Mouse (Mus musculus) limb, embryonic 11.5 days (tissue): Measurements from ENCODE around the gene Ccdc73. TPM values are rescaled to one million over a fixed set of nuclear protein-coding genes. Genes with fewer than 3 reads are reported as not detected.

ENCODE experiments used
- ATAC-seq: fragments of 200-750 bp; cut with Nextera tagmentation; 2 replicates; pipeline ENCODE4 v1.8.0; 2017; ENCODE audit warnings: low read depth; ENCODE audit not compliant: insufficient number of reproducible peaks, low FRiP score, low TSS enrichment
- DNase-seq: peaks from one replicate; pipeline ENCODE4 v3.0.0-alpha.2; 2015; ENCODE audit warnings: low spot score
- H3K27ac ChIP-seq: fragments of 300-500 bp; sonication (generic); replicated peaks from 2 replicates; pipeline ENCODE4 v1.5.1; 2014; ENCODE audit warnings: low read depth, mild to moderate bottlenecking, low read length
- H3K27me3 ChIP-seq: fragments of 300-500 bp; sonication (generic); 2 replicates; pipeline ENCODE4 v1.6.1; 2014; ENCODE audit warnings: mild to moderate bottlenecking, low read length, mixed read lengths; ENCODE audit not compliant: control insufficient read depth, insufficient read depth
- H3K36me3 ChIP-seq: fragments of 300-500 bp; sonication (generic); 2 replicates; pipeline ENCODE4 v1.6.1; 2014; ENCODE audit warnings: mild to moderate bottlenecking, low read length, moderate library complexity, mixed read lengths; ENCODE audit not compliant: control insufficient read depth, insufficient read depth
- H3K4me1 ChIP-seq: fragments of 300-500 bp; sonication (generic); 2 replicates; pipeline ENCODE4 v1.6.1; 2014; ENCODE audit warnings: low read length, mixed read lengths; ENCODE audit not compliant: control insufficient read depth, insufficient read depth
- H3K4me2 ChIP-seq: fragments of 300-500 bp; sonication (generic); 2 replicates; pipeline ENCODE4 v1.6.1; 2014; ENCODE audit warnings: low read depth, mild to moderate bottlenecking, moderate library complexity; ENCODE audit not compliant: severe bottlenecking
- H3K4me3 ChIP-seq: fragments of 300-500 bp; sonication (generic); 2 replicates; pipeline ENCODE4 v1.5.1; 2014; ENCODE audit warnings: low read depth, low read length
- H3K9ac ChIP-seq: fragments of 300-500 bp; sonication (generic); 2 replicates; pipeline ENCODE4 v1.6.1; 2014; ENCODE audit warnings: mild to moderate bottlenecking, low read length
- H3K9me3 ChIP-seq: fragments of 300-500 bp; sonication (generic); 2 replicates; pipeline ENCODE4 v1.6.1; 2016; ENCODE audit warnings: low read length; ENCODE audit not compliant: control insufficient read depth
- WGBS: fragments of 180-500 bp; shearing (Covaris S2); extraction: QIAGEN DNeasy Blood & Tissue Kit; methylation state at CpG from one replicate; pipeline ENCODE4 v1.1.7; 2014; 5-methylcytosine and 5-hydroxymethylcytosine counted together
- polyA plus RNA-seq: library from polyadenylated mRNA; unstranded; fragments of >200 nt; fragmentation: Nextera tagmentation; extraction: Ambion mirVana; gene quantifications from 2 replicates; pipeline ENCODE4 v1.2.1, GENCODE M21; 2014

Ccdc73 gene
- polyA plus RNA-seq, 1 experiment from 2014 or later, result 5.8 TPM

- ATAC-seq (no peak; the same call in 1 of the 2 replicates), DNase-seq (peak; percentile 85)
- H3K9me3 ChIP-seq, result no peaks in the 10 kb centered on the region
- no peak overlapping the region for H3K4me2 ChIP-seq
- no peak overlapping the region for H3K9ac ChIP-seq
- no peaks in the 10 kb centered on the region for H3K4me1 ChIP-seq
- no peak overlapping the region for H3K4me3 ChIP-seq
- no peaks in the 10 kb centered on the region for H3K27me3 ChIP-seq
- WGBS, result 18% methylated on average over 10 of the region's 10 CpGs
- H3K27ac ChIP-seq, result no peak overlapping the region
- no peaks in the 10 kb centered on the region for H3K36me3 ChIP-seq
Observed at GRCm38 (mm10) chr2:104887882-104888566, 20.4 kb downstream of the Ccdc73 start.

GRCm38 (mm10) chr2:104899975-104900374 is 32.4 kb downstream of the Ccdc73 start:
- H3K9ac ChIP-seq, result no peak overlapping the region
- H3K36me3 ChIP-seq, result no peaks in the 10 kb centered on the region
- DNase-seq (no peak), ATAC-seq (no peak)
- 85% methylated on average over 2 of the region's 2 CpGs for WGBS
- no peaks in the 10 kb centered on the region for H3K4me1 ChIP-seq
- no peak overlapping the region for H3K27ac ChIP-seq
- no peaks in the 10 kb centered on the region for H3K9me3 ChIP-seq
- no peaks in the 10 kb centered on the region for H3K27me3 ChIP-seq
- no peak overlapping the region for H3K4me2 ChIP-seq
- H3K4me3 ChIP-seq, result no peak overlapping the region

GRCm38 (mm10) chr2:104915709-104916108 is 48.1 kb downstream of the Ccdc73 start:
- Histone ChIP-seq H3K4me3 (no peak overlapping the region), H3K4me2 (no peak overlapping the region), H3K9me3 (no peaks in the 10 kb centered on the region), H3K9ac (no peak overlapping the region), H3K36me3 (no peaks in the 10 kb centered on the region), H3K27ac (no peak overlapping the region), H3K4me1 (no peaks in the 10 kb centered on the region), H3K27me3 (no peaks in the 10 kb centered on the region)
- WGBS, result 84% methylated on average over 3 of the region's 3 CpGs
- ATAC-seq (no peak), DNase-seq (no peak)

GRCm38 (mm10) chr2:104964492-104964891 is 96.9 kb downstream of the Ccdc73 start:
- H3K4me2 ChIP-seq, result no peak overlapping the region
- H3K36me3 ChIP-seq, result no peaks in the 10 kb centered on the region
- DNase-seq (peak; percentile 27), ATAC-seq (no peak)
- no peak overlapping the region for H3K4me3 ChIP-seq
- H3K27me3 ChIP-seq, result no peaks in the 10 kb centered on the region
- 6% methylated on average over 1 of the region's 1 CpGs for WGBS
- no peaks in the 10 kb centered on the region for H3K4me1 ChIP-seq
- H3K27ac ChIP-seq, result no peak overlapping the region
- H3K9ac ChIP-seq, result no peak overlapping the region
- H3K9me3 ChIP-seq, result no peaks in the 10 kb centered on the region

- no peaks in the 10 kb centered on the region for H3K36me3 ChIP-seq
- no peak overlapping the region for H3K4me2 ChIP-seq
- no peaks in the 10 kb centered on the region for H3K4me1 ChIP-seq
- no peak overlapping the region for H3K27ac ChIP-seq
- no peaks in the 10 kb centered on the region for H3K9me3 ChIP-seq
- H3K9ac ChIP-seq, result no peak overlapping the region
- H3K4me3 ChIP-seq, result no peak overlapping the region
- WGBS, result 19% methylated on average over 2 of the region's 2 CpGs
- no peaks in the 10 kb centered on the region for H3K27me3 ChIP-seq
- DNase-seq, result no peak
- ATAC-seq, result no peak
Observed at GRCm38 (mm10) chr2:104981712-104982111, 114.1 kb downstream of the Ccdc73 start.

- Histone ChIP-seq H3K36me3 (no peaks in the 10 kb centered on the region), H3K9me3 (no peaks in the 10 kb centered on the region), H3K4me3 (no peak overlapping the region), H3K4me2 (no peak overlapping the region), H3K27ac (no peak overlapping the region), H3K4me1 (no peaks in the 10 kb centered on the region), H3K27me3 (no peaks in the 10 kb centered on the region), H3K9ac (no peak overlapping the region)
- 68% methylated on average over 3 of the region's 3 CpGs for whole genome bisulfite sequencing
- DNase-seq (no peak), ATAC-seq (no peak)
Observed at GRCm38 (mm10) chr2:104985796-104986195, 118.2 kb downstream of the Ccdc73 start.

GRCm38 (mm10) chr2:104988974-104989373 is 121.4 kb downstream of the Ccdc73 start:
- no peak for ATAC-seq
- WGBS, result 77% methylated on average over 1 of the region's 1 CpGs
- Histone ChIP-seq H3K9ac (no peak overlapping the region), H3K36me3 (no peaks in the 10 kb centered on the region), H3K4me2 (no peak overlapping the region), H3K9me3 (no peaks in the 10 kb centered on the region), H3K4me3 (no peak overlapping the region), H3K4me1 (no peaks in the 10 kb centered on the region), H3K27ac (no peak overlapping the region), H3K27me3 (no peaks in the 10 kb centered on the region)
- no peak for DNase-seq

- 49% methylated on average over 2 of the region's 2 CpGs for WGBS
- DNase-seq, result no peak
- Histone ChIP-seq H3K36me3 (peaks cover 4% of the 10 kb centered on the region; the same call in 1 of the 2 replicates), H3K9me3 (no peaks in the 10 kb centered on the region), H3K4me1 (no peaks in the 10 kb centered on the region), H3K4me3 (no peak overlapping the region), H3K9ac (no peak overlapping the region), H3K27me3 (no peaks in the 10 kb centered on the region), H3K27ac (no peak overlapping the region), H3K4me2 (no peak overlapping the region)
- no peak for ATAC-seq
Observed at GRCm38 (mm10) chr2:104994436-104994835, 126.8 kb downstream of the Ccdc73 start.

GRCm38 (mm10) chr2:104996201-104996600 is 128.6 kb downstream of the Ccdc73 start:
- WGBS, result 87% methylated on average over 3 of the region's 3 CpGs

More at GRCm38 (mm10) chr2:104996201-104996600, 128.6 kb downstream of the Ccdc73 start:
- no peak overlapping the region for H3K9ac ChIP-seq
- no peak overlapping the region for H3K4me3 ChIP-seq
- no peak overlapping the region for H3K27ac ChIP-seq
- no peak for DNase-seq
- no peaks in the 10 kb centered on the region for H3K9me3 ChIP-seq
- H3K27me3 ChIP-seq, result no peaks in the 10 kb centered on the region
- H3K4me1 ChIP-seq, result no peaks in the 10 kb centered on the region
- no peak for ATAC-seq
- H3K4me2 ChIP-seq, result no peak overlapping the region
- peaks cover 4% of the 10 kb centered on the region; the same call in 1 of the 2 replicates for H3K36me3 ChIP-seq
